Mouse (Mus musculus): Measurements from ENCODE around the gene Kank3.

Kank3 gene

GRCm38 (mm10) chr17:33788732-33789131 lies 21.6 kb upstream of the Kank3 start:
- POLR2A ChIA-PET: interaction anchor here in 2 of 4 experiments (1.2 to 4.0 kb wide), 4 partner anchors 14 to 35 kb away, joined by 3 to 18 read pairs (median 4); partner anchors contain the start of genes Ndufa7 (in 1 of the 2), Rab11b (in 1 of the 2) and Rps28 (in 1 of the 2)
- CTCF ChIA-PET: no interaction called here

- ChIA-PET CTCF (interaction anchor here in 2 of 4 experiments (0.6 kb wide), 2 partner anchors 127 to 849 kb away, joined by 5 to 6 read pairs; no protein-coding TSS in a partner anchor), POLR2A (interaction anchor here in 2 of 4 experiments (0.6 to 1.7 kb wide), 7 partner anchors 16 to 615 kb away, joined by 3 to 7 read pairs (median 3); no protein-coding TSS in a partner anchor)
These were observed 12.0 kb upstream of the Kank3 start for GRCm38 (mm10) chr17:33798306-33798705.

- CTCF ChIA-PET: no interaction called here
- POLR2A ChIA-PET: interaction anchor here in 2 of 4 experiments (0.8 to 1.7 kb wide), 6 partner anchors 14 to 25 kb away, joined by 3 to 5 read pairs (median 3); partner anchors contain the start of genes Ndufa7 (in 1 of the 2) and Rps28 (in 1 of the 2)
These were observed 11.0 kb upstream of the Kank3 start for GRCm38 (mm10) chr17:33799277-33799676.

- ChIA-PET POLR2A (interaction anchor here (0.6 to 17.6 kb wide), 41 partner anchors 8 to 497 kb away, joined by 3 to 544 read pairs (median 4); partner anchors contain the start of genes Ndufa7 (in 4 of the 4), Rps28 (in 4 of the 4), March2 (in 2 of the 4) and Rab11b (in 2 of the 4)), CTCF (interaction anchor here (0.5 to 1.9 kb wide), 40 partner anchors 8 to 1040 kb away, joined by 3 to 11 read pairs (median 4); partner anchors contain the start of genes Daxx (in 1 of the 4) and Rab11b (in 1 of the 4))
These were observed 8.1 kb upstream of the Kank3 start for GRCm38 (mm10) chr17:33802221-33802620.

GRCm38 (mm10) chr17:33804205-33804604 lies 6.1 kb upstream of the Kank3 start:
- POLR2A ChIA-PET: interaction anchor here in 3 of 4 experiments (0.5 to 17.6 kb wide), 27 partner anchors 8 to 410 kb away, joined by 3 to 544 read pairs (median 4); partner anchors contain the start of genes Rab11b (in 3 of the 3), Angptl4 (in 2 of the 3), Ndufa7 (in 2 of the 3) and Rps28 (in 2 of the 3)
- CTCF ChIA-PET: interaction anchor here in 2 of 4 experiments (0.6 to 0.7 kb wide), 2 partner anchors 8 to 311 kb away, joined by 5 to 7 read pairs; no protein-coding TSS in a partner anchor

- POLR2A ChIA-PET: interaction anchor here in 3 of 4 experiments (0.5 to 17.6 kb wide), 26 partner anchors 8 to 410 kb away, joined by 3 to 544 read pairs (median 4); partner anchors contain the start of genes Rab11b (in 3 of the 3), Angptl4 (in 2 of the 3), Ndufa7 (in 2 of the 3) and Rps28 (in 2 of the 3)
These were observed 5.6 kb upstream of the Kank3 start for GRCm38 (mm10) chr17:33804745-33805144.

GRCm38 (mm10) chr17:33807181-33807888 lies 3.0 kb upstream of the Kank3 start:
- POLR2A ChIA-PET: interaction anchor here (0.6 to 17.6 kb wide), 33 partner anchors 10 to 312 kb away, joined by 3 to 544 read pairs (median 4); partner anchors contain the start of genes Ndufa7 (in 4 of the 4), Rps28 (in 4 of the 4), Rab11b (in 3 of the 4) and Angptl4 (in 2 of the 4)
- CTCF ChIA-PET: interaction anchor here in 1 of 4 experiments (0.7 kb wide), 1 partner anchor 91 kb away, joined by 3 read pairs; no protein-coding TSS in a partner anchor

More at GRCm38 (mm10) chr17:33804745-33805144, 5.6 kb upstream of the Kank3 start:
- CTCF ChIA-PET: interaction anchor here in 2 of 4 experiments (0.6 to 0.7 kb wide), 2 partner anchors 19 to 311 kb away, joined by 3 to 5 read pairs; no protein-coding TSS in a partner anchor

GRCm38 (mm10) chr17:33808192-33808591 lies 2.1 kb upstream of the Kank3 start:
- ChIA-PET CTCF (interaction anchor here in 3 of 4 experiments (0.6 to 0.7 kb wide), 4 partner anchors 9 to 222 kb away, joined by 3 to 10 read pairs (median 4); no protein-coding TSS in a partner anchor), POLR2A (interaction anchor here (0.6 to 17.6 kb wide), 13 partner anchors 9 to 1523 kb away, joined by 3 to 544 read pairs (median 4); partner anchors contain the start of genes Rab11b (in 3 of the 4), Ndufa7 (in 2 of the 4), Rps28 (in 2 of the 4) and Rps18 (in 1 of the 4))

GRCm38 (mm10) chr17:33811142-33811516 lies 810 bp downstream of the Kank3 start:
- POLR2A ChIA-PET: interaction anchor here (0.6 to 17.6 kb wide), 25 partner anchors 8 to 226 kb away, joined by 3 to 544 read pairs (median 7); partner anchors contain the start of genes Ndufa7 (in 4 of the 4), Rps28 (in 4 of the 4), Rab11b (in 3 of the 4) and Angptl4 (in 2 of the 4)
- CTCF ChIA-PET: interaction anchor here in 2 of 4 experiments (0.6 to 1.0 kb wide), 3 partner anchors 22 to 230 kb away, joined by 3 to 4 read pairs (median 3); no protein-coding TSS in a partner anchor

GRCm38 (mm10) chr17:33812475-33812874 lies 2.2 kb downstream of the Kank3 start:
- POLR2A ChIA-PET: interaction anchor here (0.5 to 19.5 kb wide), 36 partner anchors 2 to 308 kb away, joined by 3 to 544 read pairs (median 5); partner anchors contain the start of genes Ndufa7 (in 4 of the 4), Rps28 (in 4 of the 4), Daxx (in 2 of the 4) and Rab11b (in 2 of the 4)
- CTCF ChIA-PET: interaction anchor here in 3 of 4 experiments (0.6 to 1.3 kb wide), 4 partner anchors 8 to 113 kb away, joined by 3 to 7 read pairs (median 3); no protein-coding TSS in a partner anchor

GRCm38 (mm10) chr17:33812990-33813389 lies 2.7 kb downstream of the Kank3 start:
- ChIA-PET CTCF (interaction anchor here in 3 of 4 experiments (0.6 to 1.3 kb wide), 4 partner anchors 9 to 113 kb away, joined by 3 to 7 read pairs (median 3); no protein-coding TSS in a partner anchor), POLR2A (interaction anchor here (0.5 to 19.5 kb wide), 41 partner anchors 3 to 308 kb away, joined by 3 to 544 read pairs (median 4); partner anchors contain the start of genes Ndufa7 (in 4 of the 4), Rps28 (in 4 of the 4), Angptl4 (in 2 of the 4) and Daxx (in 2 of the 4))

- POLR2A ChIA-PET: interaction anchor here in 3 of 4 experiments (0.6 to 19.5 kb wide), 12 partner anchors 5 to 835 kb away, joined by 3 to 544 read pairs (median 90); partner anchors contain the start of genes Ndufa7 (in 3 of the 3), Rps28 (in 3 of the 3), Angptl4 (in 1 of the 3) and Cd320 (in 1 of the 3)
- CTCF ChIA-PET: interaction anchor here in 1 of 4 experiments (1.2 kb wide), 1 partner anchor 81 kb away, joined by 4 read pairs; no protein-coding TSS in a partner anchor
These were observed 5.1 kb downstream of the Kank3 start for GRCm38 (mm10) chr17:33815399-33815798.

- POLR2A ChIA-PET: interaction anchor here (0.6 to 19.5 kb wide), 66 partner anchors 5 to 303 kb away, joined by 3 to 544 read pairs (median 7); partner anchors contain the start of genes Angptl4 (in 3 of the 4), B3galt4 (in 3 of the 4), Daxx (in 3 of the 4) and Rab11b (in 3 of the 4)
- CTCF ChIA-PET: interaction anchor here in 3 of 4 experiments (0.6 to 1.3 kb wide), 3 partner anchors 34 to 110 kb away, joined by 3 to 6 read pairs (median 3); no protein-coding TSS in a partner anchor
These were observed 6.3 kb downstream of the Kank3 start for GRCm38 (mm10) chr17:33816612-33817011.

- CTCF ChIA-PET: interaction anchor here (0.6 to 1.7 kb wide), 11 partner anchors 9 to 1896 kb away, joined by 3 to 11 read pairs (median 4); partner anchors contain the start of genes Angptl4 (in 1 of the 4) and Kifc1 (in 1 of the 4)
- POLR2A ChIA-PET: interaction anchor here (0.6 to 19.5 kb wide), 106 partner anchors 4 to 856 kb away, joined by 3 to 544 read pairs (median 4); partner anchors contain the start of genes Rab11b (in 4 of the 4), Angptl4 (in 3 of the 4), B3galt4 (in 3 of the 4) and Cd320 (in 3 of the 4)
These were observed 7.1 kb downstream of the Kank3 start for GRCm38 (mm10) chr17:33817184-33817968.

- ChIA-PET CTCF (interaction anchor here in 3 of 4 experiments (0.6 to 1.7 kb wide), 10 partner anchors 9 to 1895 kb away, joined by 3 to 11 read pairs (median 4); partner anchors contain the start of genes Angptl4 (in 1 of the 3) and Kifc1 (in 1 of the 3)), POLR2A (interaction anchor here (0.5 to 19.5 kb wide), 90 partner anchors 2 to 855 kb away, joined by 3 to 544 read pairs (median 5); partner anchors contain the start of genes Rab11b (in 4 of the 4), Angptl4 (in 3 of the 4), Cd320 (in 3 of the 4) and B3galt4 (in 2 of the 4))
These were observed 7.8 kb downstream of the Kank3 start for GRCm38 (mm10) chr17:33817969-33818643.
